Mouse (Mus musculus): ENCODE data around the gene Skap2.

The Skap2 gene

GRCm38 (mm10) chr6:52012409-52013244 lies at the start of gene Skap2:
Gene Skap2, minus strand, starts transcription at chr6:52012549.
- peak; percentile 100 for DNase-seq

- DNase-seq: no peak
Observed at GRCm38 (mm10) chr6:52058899-52059448, 46.6 kb upstream of the Skap2 start.

DNA sequence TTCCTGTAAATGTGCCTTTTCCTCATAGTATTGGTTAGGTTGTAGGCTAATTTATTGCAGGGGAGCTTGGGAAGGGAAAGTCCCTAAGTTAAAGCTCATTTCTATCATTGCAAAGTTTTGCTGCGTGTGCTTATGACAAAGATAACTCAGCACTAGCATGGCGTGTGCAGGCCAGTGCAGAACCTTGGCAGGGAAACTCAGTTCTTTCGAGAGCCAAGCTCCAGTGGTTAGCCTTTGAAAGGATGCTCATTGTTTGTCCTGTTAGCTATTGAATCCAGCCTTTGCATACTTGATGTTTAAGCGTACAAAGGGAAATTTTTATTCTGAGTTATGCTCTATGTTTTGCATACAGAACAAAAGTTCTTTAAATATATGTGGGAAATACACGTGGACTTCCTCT lies 45.8 kb upstream of the Skap2 start:
- no peak for DNase-seq

DNA sequence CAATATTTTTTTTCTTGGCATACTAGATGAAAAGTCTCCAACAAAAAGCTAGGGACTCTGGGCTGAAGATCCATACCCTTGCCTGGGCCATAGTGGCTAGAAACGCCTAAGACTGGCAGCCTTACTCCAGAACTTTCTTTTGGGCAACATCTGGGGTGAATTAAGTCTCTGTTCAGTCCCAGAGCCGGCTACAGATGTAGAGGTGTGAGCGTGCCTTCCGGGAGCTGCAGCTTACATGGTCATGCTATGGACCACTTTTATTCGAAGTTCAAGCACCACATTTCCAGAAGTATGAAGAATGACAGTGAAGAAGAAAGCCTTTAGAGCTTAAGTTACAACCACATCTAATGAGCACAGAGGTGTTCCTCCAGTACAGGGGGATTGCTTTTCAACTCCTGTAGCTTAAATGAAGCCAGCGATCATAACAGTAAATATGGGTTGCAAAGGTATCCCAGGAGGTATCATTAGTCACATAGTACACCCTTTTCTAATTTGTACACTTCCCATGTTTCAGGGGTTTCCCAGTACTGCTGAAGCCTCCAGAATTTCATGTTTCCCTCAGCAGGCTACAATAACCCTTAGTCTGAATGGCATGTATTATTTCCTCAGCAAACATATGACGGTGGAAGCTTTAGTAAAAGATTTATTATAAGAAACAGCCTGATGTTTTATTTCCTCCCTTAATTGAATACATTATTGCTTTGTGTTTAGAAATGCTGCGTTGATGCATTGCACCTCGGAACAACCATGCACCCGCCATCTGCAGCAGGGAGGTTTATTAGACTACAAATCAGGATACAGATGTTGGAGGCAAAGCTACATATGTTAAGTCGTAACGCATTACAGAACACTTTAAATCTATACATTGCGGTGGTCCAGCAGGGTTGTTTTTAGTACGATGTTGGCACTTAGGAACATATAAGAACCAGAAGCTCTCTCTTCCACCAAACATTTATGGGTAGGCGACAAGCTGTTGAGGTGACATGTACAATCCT lies 41.5 kb upstream of the Skap2 start:
- no peak for DNase-seq

DNA sequence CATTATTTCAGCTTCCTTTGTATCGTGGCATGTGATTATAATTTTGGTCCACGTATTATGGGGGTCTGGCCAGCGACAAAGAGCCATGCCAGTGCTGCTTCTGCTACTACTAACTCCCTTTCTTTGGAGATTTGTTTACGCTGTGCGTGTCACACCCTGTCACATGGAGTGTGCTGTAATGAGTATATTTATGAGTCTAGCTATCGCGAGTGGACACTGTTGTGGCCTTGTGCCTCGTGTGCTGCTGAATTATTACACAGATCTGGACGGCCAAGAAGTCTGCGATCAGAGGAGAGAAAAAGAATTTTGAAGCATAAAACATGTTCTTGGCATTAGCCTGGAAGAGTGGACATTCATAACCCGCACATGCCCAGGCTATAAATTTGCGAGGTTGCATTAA lies 37.7 kb upstream of the Skap2 start:
- peak; percentile 16 to 30 for DNase-seq

GRCm38 (mm10) chr6:52045517-52045916 lies 33.2 kb upstream of the Skap2 start:
- peak; percentile 61 to 68 for DNase-seq

DNA sequence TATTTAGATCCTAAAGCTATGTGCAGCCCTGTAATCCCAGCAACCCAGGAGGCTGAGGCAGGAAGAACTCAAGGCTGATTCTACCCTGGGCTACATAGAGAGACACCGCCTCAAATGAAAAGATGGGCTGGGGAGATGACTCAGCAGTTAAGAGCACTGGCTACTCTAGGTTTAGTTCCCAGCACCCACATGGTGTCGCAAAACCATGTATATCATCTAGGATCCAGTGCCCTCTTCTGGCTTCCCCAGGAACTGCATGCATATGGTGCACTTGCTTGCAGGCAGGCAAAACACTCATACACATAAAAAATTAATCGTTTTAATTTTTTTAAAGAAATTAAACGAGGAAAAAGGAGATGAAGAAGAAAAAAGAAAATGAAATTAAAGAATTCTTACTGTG lies 23.7 kb upstream of the Skap2 start:
- DNase-seq: peak; percentile 29 to 30

DNA sequence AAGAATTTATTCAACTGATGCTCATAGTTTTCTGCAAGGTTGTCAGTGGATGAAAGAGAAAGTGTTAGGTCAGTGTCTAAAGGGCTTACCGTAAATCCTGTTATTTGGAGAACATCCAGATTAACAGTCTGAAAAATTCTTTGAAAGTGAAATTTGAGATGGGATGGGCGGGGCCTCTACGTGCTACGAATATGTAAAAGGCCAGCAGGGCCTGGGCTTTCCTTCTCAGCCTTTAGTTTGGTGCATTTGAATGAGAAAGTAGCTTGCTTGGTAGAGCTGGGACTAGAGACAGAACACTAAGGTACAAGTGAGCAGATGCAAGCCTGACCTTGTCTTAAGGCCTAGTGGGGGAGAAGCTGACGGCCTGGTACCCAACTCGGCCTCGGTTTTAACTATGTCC lies 18.8 kb upstream of the Skap2 start:
- peak; percentile 30 to 49 for DNase-seq

- DNase-seq: no peak
Observed at GRCm38 (mm10) chr6:52028131-52028530, 15.8 kb upstream of the Skap2 start.

DNA sequence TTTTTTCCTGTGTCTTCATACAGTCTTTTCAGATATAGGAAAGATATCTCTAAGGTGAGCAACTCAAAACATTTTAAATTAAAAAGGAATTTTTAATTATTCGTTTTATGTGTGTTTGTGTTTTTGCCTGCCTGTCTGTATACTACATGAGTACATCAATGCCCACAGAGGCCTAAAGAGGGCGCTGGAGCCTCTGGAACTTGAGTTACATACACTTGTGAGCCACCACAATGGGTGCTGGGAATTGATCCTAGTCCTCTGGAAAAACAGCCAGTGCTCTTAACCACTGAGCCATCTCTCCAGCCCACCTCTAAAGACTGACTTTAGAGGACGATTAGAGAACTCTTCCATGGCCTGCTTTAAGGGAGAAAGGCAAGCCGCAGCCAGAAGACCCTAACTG lies 14.8 kb upstream of the Skap2 start:
- no peak for DNase-seq

DNA sequence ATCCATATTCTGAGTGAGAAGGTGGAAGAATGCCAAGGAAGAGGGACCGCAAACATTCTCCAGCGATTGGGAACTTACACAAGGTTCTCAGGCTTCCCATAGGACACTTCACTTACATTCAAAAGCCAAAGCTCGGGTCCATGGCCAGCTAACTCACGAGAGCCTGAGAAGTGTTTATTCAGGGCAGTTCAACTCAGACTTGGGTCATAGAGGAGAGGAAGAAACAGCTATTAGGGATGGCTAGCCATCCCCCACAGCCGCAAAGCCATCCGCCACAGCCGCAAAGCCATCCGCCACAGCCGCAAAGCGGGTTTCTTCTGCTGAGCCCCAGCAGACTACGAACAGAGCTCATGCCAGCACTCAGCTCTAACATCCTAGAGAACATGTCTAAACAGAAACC lies 13.9 kb upstream of the Skap2 start:
- DNase-seq: no peak

- no peak for DNase-seq
Observed at GRCm38 (mm10) chr6:52024730-52025129, 12.4 kb upstream of the Skap2 start.

GRCm38 (mm10) chr6:52022363-52022762 lies 10.0 kb upstream of the Skap2 start:
- no peak for DNase-seq

DNA sequence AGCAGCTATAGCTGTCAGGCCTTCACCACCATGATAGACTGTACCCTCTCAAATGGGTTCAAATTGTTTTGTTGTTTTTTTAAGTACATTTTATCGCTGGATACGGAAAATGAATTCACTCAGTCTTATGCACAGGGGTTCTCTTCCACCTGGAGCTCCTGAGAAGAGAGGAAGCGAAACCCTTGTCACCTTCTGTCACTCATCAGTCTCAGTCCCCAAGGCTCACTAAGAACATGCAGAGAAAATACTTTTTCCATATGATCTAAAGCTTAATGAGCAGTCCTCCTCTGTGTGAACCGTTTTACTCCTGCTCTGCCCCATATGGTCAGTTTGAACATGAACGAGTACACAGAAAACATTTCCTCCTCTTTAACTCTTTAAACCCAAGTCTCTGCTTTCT lies 7.9 kb upstream of the Skap2 start:
- DNase-seq: no peak

- DNase-seq: no peak
Observed at GRCm38 (mm10) chr6:52013245-52013945, 1.0 kb upstream of the Skap2 start.

DNA sequence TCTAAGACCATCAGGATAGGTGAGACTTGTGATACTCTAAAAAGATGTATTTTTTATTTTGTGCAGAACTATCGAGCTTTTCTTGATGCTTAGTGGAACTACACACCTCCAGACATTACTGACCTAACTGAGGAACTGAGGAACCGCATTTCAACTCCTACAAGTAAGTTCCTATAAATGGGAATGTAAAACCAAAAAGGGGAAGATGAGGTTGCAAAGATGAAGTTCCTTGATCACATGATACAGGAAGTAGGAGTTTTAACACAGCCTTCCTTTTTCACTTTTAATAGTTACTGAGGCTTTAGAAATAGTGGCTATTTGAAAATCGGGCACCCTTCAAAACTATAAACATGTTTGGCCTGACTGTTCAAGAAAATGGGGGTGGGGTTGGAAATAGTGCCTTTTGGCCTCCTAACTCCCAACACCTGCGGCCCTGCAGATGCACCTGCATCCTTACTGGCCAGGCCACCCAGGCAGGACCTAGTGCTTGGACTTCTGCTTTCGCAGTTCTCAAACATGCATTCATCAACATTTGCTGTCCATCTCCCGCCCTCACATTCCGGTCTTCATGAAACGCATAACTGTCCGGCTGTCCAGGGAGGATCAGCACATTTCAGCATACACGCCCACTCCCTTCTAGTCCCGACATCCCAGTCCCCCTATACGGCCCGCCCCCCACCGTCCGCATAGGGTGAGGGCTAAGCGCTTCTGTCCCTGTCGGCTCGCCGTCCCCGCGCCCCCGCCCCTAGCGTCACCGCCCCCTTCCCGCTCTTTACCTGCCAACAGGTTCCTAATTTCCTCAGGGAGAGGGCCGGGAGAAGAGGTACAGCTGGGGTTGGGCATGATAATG lies 565 bp downstream of the Skap2 start:
- peak; percentile 87 to 92 for DNase-seq

DNA sequence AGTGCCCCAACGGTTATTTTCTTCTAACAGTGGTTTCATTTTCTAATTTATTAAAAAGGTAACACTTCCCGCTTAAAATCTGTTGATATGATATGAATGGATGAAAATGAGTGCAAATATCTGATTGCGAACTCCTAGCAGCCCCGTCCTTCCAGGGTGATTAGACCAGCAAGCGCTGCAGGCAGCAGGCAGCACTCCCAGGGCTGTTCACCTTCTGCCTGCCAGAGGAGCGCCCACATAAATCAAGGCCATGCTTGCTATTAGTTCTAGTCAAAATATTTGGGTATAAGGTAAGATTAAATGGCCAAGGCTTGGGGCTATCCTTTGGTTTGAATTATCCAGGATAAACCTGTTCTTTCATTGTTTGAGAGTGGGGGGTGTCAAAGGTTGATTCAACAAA lies 3.0 kb downstream of the Skap2 start:
- DNase-seq: peak in 1 of 2 experiments; percentile 10

- DNase-seq: peak in 1 of 2 experiments; percentile 29
Observed at GRCm38 (mm10) chr6:52008757-52009156, 3.6 kb downstream of the Skap2 start.

GRCm38 (mm10) chr6:52006649-52007218 lies 5.6 kb downstream of the Skap2 start:
- peak in 1 of 2 experiments; percentile 43 for DNase-seq

- peak; percentile 38 to 52 for DNase-seq
Observed at GRCm38 (mm10) chr6:52005963-52006648, 6.2 kb downstream of the Skap2 start.

- DNase-seq: no peak
Observed at GRCm38 (mm10) chr6:52005616-52005962, 6.8 kb downstream of the Skap2 start.

Data from kidney, postnatal 4 days (tissue).